Mouse (Mus musculus) lung, adult 2 months (tissue): ENCODE data around the gene Hic1.

Experiments
- CTCF ChIP-seq: fragments of 200-500 bp; IDR thresholded peaks from 2 replicates; pipeline ENCODE4 v1.5.1; 2011; ENCODE audit warnings: mild to moderate bottlenecking, low read length, control low read depth; ENCODE audit not compliant: insufficient read depth
- POLR2A ChIP-seq: fragments of 200-500 bp; IDR thresholded peaks from 2 replicates; pipeline ENCODE4 v1.6.1; 2011; ENCODE audit warnings: low read depth, mild to moderate bottlenecking, control low read depth, low read length, borderline replicate concordance; ENCODE audit errors: extremely low read depth

DNA sequence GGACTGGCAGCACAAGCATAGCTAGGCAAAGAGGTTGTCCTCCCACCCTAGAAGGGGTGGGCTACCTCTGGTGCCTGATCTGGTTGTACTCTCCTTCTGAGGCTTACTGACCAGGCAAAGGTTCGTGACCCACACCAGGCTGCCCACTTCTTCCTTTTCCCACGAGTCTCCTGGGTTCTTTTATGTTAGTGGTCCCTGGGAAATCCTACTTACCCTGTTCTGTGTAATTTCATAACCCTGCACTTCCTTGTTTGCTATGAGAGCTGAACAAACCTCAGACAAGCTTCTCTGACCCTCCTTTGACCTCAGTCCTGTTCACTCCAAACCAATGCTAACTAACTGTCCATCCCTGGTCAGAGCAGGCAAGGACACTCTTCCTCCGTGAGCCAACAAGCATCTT lies 28.3 kb downstream of the Hic1 start:
- no peak for TF ChIP-seq POLR2A
- no peak for TF ChIP-seq CTCF
